Mouse (Mus musculus) limb, embryonic 11.5 days (tissue): Measurements from ENCODE around the gene Tmem97. TPM values are rescaled to one million over a fixed set of nuclear protein-coding genes. Genes with fewer than 3 reads are reported as not detected.
"Not testable (repeated sequence)": the region's sequence is repeated elsewhere in the genome, so short reads cannot be mapped to it uniquely, and the experiment has no call there.

Experiments
- ATAC-seq: fragments of 200-750 bp; cut with Nextera tagmentation; 2 replicates; pipeline ENCODE4 v1.8.0; 2017; ENCODE audit warnings: low read depth; ENCODE audit not compliant: insufficient number of reproducible peaks, low FRiP score, low TSS enrichment
- DNase-seq: peaks from one replicate; pipeline ENCODE4 v3.0.0-alpha.2; 2015; ENCODE audit warnings: low spot score
- H3K27ac ChIP-seq: fragments of 300-500 bp; sonication (generic); replicated peaks from 2 replicates; pipeline ENCODE4 v1.5.1; 2014; ENCODE audit warnings: low read depth, mild to moderate bottlenecking, low read length
- H3K27me3 ChIP-seq: fragments of 300-500 bp; sonication (generic); 2 replicates; pipeline ENCODE4 v1.6.1; 2014; ENCODE audit warnings: mild to moderate bottlenecking, low read length, mixed read lengths; ENCODE audit not compliant: control insufficient read depth, insufficient read depth
- H3K36me3 ChIP-seq: fragments of 300-500 bp; sonication (generic); 2 replicates; pipeline ENCODE4 v1.6.1; 2014; ENCODE audit warnings: mild to moderate bottlenecking, low read length, moderate library complexity, mixed read lengths; ENCODE audit not compliant: control insufficient read depth, insufficient read depth
- H3K4me1 ChIP-seq: fragments of 300-500 bp; sonication (generic); 2 replicates; pipeline ENCODE4 v1.6.1; 2014; ENCODE audit warnings: low read length, mixed read lengths; ENCODE audit not compliant: control insufficient read depth, insufficient read depth
- H3K4me2 ChIP-seq: fragments of 300-500 bp; sonication (generic); 2 replicates; pipeline ENCODE4 v1.6.1; 2014; ENCODE audit warnings: low read depth, mild to moderate bottlenecking, moderate library complexity; ENCODE audit not compliant: severe bottlenecking
- H3K4me3 ChIP-seq: fragments of 300-500 bp; sonication (generic); 2 replicates; pipeline ENCODE4 v1.5.1; 2014; ENCODE audit warnings: low read depth, low read length
- H3K9ac ChIP-seq: fragments of 300-500 bp; sonication (generic); 2 replicates; pipeline ENCODE4 v1.6.1; 2014; ENCODE audit warnings: mild to moderate bottlenecking, low read length
- H3K9me3 ChIP-seq: fragments of 300-500 bp; sonication (generic); 2 replicates; pipeline ENCODE4 v1.6.1; 2016; ENCODE audit warnings: low read length; ENCODE audit not compliant: control insufficient read depth
- WGBS: fragments of 180-500 bp; shearing (Covaris S2); extraction: QIAGEN DNeasy Blood & Tissue Kit; methylation state at CpG from one replicate; pipeline ENCODE4 v1.1.7; 2014; 5-methylcytosine and 5-hydroxymethylcytosine counted together
- polyA plus RNA-seq: library from polyadenylated mRNA; unstranded; fragments of >200 nt; fragmentation: Nextera tagmentation; extraction: Ambion mirVana; gene quantifications from 2 replicates; pipeline ENCODE4 v1.2.1, GENCODE M21; 2014

The Tmem97 gene
- polyA plus RNA-seq: 83.3 and 83.8 TPM in 2 replicates

DNA sequence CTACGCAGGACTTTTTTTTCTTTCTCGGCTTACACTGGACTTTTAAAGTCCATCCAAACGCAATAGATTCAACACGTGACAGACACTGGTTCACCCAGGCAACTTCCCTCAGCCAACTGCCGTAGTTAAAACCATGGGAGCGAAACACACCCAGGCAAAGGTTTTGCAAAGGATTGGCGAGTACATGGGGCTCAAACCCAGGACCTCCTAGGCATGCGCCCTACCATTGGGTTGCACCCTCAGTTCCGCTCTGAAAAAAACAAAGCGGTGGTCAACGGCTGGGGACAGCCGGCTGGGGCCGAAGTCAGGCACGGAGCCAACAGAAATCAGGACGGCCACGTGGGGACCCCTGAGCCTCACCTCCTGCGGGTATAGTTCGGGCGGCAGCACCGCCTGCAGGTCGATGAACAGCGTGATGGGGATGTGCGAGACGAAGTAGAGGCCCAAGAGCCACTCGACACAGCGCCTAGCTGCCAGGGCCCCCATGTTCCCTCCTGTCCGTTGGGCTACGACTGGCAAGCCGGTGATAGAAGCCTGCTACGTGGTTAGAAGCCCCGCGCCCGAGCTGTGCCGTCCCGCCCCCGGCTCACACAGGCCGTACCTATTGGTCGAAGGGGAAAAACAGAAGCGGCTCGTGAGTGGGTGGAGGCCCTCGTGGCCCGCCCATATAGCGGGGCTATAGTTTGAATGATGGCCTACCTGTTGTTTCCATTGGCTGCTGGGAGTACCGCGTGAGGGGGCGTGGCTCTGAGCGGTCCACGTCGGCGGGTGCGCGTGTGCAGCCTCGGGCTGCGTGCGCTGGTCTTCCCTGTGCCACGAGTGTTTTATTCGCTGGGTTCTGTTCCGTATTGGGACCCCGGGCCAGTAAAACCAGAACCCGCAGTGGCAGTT lies at the start of gene Tmem97:
Tmem97 (minus strand) TSS at position 610 of the 891 bp plus-strand sequence.
- Histone ChIP-seq H3K4me3 (peak within 1 kb of the TSS; percentile 56), H3K36me3 (no peaks in the 10 kb centered on the region; the same call in 1 of the 2 replicates), H3K4me2 (peak within 1 kb of the TSS; percentile 62), H3K27me3 (no peaks in the 10 kb centered on the region), H3K4me1 (peaks cover 8% of the 10 kb centered on the region; the same call in 1 of the 2 replicates), H3K9me3 (no peaks in the 10 kb centered on the region), H3K27ac (peak within 1 kb of the TSS; percentile 50), H3K9ac (peak within 1 kb of the TSS; percentile 67)
- under 1% methylated on average over 60 of the region's 60 CpGs for WGBS
- ATAC-seq (peak; percentile 100), DNase-seq (peak; percentile 96)

DNA sequence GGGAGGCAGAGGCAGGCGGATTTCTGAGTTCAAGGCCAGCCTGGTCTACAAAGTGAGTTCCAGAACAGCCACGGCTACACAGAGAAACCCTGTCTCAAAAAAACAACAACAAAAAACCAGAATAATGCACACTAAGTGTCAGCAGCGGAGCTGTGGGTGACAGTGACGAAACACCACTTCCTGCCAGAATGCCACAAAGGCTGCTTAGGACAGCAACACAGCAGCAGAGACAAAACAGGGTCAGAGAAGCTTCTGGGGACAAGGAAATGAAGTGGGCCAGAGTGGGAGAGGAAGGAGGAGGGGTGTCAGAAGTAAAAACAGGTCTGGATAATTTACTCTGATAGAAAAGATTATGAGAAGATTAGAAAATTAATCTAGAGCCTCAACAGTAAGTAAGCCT lies 49.5 kb upstream of the Tmem97 start:
- Histone ChIP-seq H3K27me3 (no peaks in the 10 kb centered on the region), H3K4me2 (no peak overlapping the region), H3K9ac (no peak overlapping the region), H3K27ac (no peak overlapping the region), H3K4me3 (no peak overlapping the region), H3K4me1 (peaks cover 9% of the 10 kb centered on the region; the same call in 1 of the 2 replicates), H3K36me3 (no peaks in the 10 kb centered on the region), H3K9me3 (no peaks in the 10 kb centered on the region)
- ATAC-seq (no peak), DNase-seq (no peak)
- 87% methylated on average over 4 of the region's 4 CpGs for WGBS

DNA sequence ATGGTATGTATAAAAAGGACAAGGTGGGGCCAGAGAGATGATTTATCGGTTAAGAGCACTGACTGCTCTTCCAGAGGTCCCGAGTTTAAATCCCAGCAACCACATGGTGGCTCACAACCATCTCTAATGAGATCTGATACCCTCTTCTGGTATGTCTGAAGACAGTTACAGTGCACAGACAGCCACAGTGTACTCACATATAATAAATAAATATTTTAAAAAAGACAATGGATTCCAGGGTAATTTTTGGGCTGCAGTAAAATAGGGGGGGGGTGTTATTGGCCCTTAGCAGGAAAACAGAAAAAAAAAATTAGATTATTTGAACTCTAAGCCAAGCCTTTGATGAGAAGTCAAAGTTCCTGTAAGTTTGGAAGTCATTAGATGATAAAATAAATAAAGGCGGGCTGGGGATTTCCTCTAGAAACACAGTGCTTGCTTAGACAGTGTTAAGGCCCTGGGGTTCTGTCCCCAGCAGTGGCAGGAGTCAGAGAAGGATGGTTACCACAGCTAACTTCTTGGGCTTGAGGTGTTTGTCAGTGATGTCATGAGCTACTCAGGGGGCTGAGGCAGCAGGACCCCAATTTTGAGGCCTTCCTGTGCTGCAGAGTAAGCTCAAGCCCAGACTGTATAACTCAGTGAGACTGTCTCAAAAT lies 48.3 kb upstream of the Tmem97 start:
- 72% methylated on average over 3 of the region's 3 CpGs for WGBS
- Histone ChIP-seq H3K9me3 (no peaks in the 10 kb centered on the region), H3K4me1 (peaks cover 11% of the 10 kb centered on the region; the same call in 1 of the 2 replicates), H3K9ac (no peak overlapping the region), H3K4me3 (no peak overlapping the region), H3K27me3 (no peaks in the 10 kb centered on the region), H3K27ac (no peak overlapping the region), H3K4me2 (no peak overlapping the region), H3K36me3 (no peaks in the 10 kb centered on the region)
- ATAC-seq (no peak), DNase-seq (no peak)

DNA sequence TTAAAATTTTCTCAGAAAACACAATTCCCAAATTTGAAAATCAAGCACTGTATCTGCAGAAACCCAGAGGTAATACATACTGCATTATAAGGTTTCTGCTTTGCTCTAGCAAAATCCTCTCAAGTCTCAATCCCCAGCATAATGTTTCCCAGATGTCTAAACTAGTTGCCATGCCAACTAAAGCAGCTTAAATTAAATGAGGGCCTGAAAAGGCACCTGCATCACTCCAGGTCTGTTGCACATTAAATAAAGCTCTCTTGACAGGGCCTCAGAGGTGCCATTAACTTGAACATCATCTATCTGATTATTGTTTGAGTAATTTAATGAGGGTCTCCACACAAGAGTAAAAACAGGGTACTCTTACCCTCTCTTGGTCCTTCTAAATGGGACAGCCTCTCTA lies 46.2 kb upstream of the Tmem97 start:
- peaks cover 11% of the 10 kb centered on the region; the same call in 1 of the 2 replicates for H3K4me1 ChIP-seq
- no peak overlapping the region for H3K4me2 ChIP-seq
- no peaks in the 10 kb centered on the region for H3K9me3 ChIP-seq
- DNase-seq (peak; percentile 66), ATAC-seq (peak; percentile 76)
- H3K4me3 ChIP-seq: no peak overlapping the region
- no peaks in the 10 kb centered on the region for H3K36me3 ChIP-seq
- H3K27me3 ChIP-seq: no peaks in the 10 kb centered on the region
- no peak overlapping the region for H3K27ac ChIP-seq
- no peak overlapping the region for H3K9ac ChIP-seq

DNA sequence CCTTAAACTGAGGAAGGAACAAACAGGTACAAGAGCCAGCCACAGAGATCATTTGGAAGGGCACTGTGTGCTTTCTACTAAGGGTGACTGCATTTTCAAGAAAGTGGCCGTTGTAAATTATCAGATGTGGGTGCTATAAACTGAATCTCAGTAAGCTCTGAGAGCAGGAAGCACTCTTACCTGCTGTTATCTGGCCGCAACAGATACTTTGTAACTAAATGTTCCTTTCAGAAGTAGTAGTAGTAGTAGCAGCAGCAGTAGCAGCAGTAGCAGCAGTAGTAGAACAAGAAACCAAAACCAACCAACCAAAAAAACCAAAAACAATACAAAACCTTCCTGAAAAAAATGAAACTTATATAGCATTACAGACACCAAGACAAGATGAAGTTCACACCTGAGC lies 45.2 kb upstream of the Tmem97 start:
- H3K9ac ChIP-seq: no peak overlapping the region
- no peaks in the 10 kb centered on the region for H3K9me3 ChIP-seq
- H3K4me2 ChIP-seq: no peak overlapping the region
- no peak for ATAC-seq
- no peaks in the 10 kb centered on the region for H3K36me3 ChIP-seq
- no peak overlapping the region for H3K4me3 ChIP-seq
- DNase-seq: no peak
- no peak overlapping the region for H3K27ac ChIP-seq
- H3K27me3 ChIP-seq: no peaks in the 10 kb centered on the region
- H3K4me1 ChIP-seq: peaks cover 11% of the 10 kb centered on the region; the same call in 1 of the 2 replicates
- 71% methylated on average over 2 of the region's 2 CpGs for WGBS

DNA sequence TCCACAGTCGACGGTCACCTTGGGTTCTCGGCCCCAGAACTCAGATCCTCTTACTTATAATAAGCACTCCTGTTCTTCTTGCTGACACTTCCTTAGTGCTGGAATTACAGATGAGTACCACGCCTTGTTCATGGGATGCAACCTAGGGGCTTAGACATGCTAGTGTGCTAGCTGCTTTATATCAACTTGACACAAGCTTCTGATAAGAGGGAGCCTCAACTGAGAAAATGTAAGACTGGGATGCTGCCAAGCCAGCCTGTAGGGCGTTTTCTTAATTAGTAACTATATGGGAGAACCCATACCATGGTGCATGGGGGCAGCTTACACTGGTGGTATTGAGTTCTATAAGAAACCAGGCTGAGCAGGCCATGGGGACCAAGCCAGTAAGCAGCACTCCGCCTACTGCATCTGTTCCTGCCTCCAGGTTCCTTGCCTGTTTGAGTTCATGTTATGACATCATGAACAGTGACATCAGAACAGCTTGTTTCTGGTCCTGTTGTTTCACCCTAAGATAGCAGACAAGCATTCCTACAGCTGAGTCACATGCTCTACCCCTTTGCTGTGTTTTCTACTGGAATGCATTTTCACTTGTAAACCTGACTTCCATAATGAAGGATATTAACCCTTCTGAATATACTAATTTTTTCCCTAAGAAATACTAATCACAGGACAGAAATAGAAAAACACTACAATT lies 43.8 kb upstream of the Tmem97 start:
- Histone ChIP-seq H3K4me1 (peaks cover 11% of the 10 kb centered on the region; the same call in 1 of the 2 replicates), H3K9me3 (no peaks in the 10 kb centered on the region), H3K27ac (no peak overlapping the region), H3K27me3 (no peaks in the 10 kb centered on the region), H3K4me2 (no peak overlapping the region), H3K9ac (no peak overlapping the region), H3K36me3 (no peaks in the 10 kb centered on the region), H3K4me3 (no peak overlapping the region)
- DNase-seq (no peak), ATAC-seq (no peak)
- WGBS: 90% methylated on average over 6 of the region's 6 CpGs

DNA sequence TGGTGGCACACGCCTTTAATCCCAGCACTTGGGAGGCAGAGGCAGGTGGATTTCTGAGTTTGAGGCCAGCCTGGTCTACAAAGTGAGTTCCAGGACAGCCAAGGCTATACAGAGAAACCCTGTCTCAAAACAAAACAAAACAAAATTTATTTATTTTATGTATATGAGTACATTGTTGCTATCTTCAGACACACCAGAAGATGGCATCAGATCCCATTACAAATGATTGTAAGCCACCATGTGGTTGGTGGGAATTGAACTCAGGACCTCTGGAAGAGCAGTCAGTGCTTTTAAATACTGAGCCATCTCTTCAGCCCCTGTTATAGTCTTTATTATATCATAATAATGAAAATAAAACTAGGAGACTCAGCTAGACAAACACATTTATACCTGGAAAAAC lies 37.1 kb upstream of the Tmem97 start:
- not testable (repeated sequence) for H3K9ac ChIP-seq, H3K9me3 ChIP-seq, DNase-seq, H3K27me3 ChIP-seq, ATAC-seq, H3K4me2 ChIP-seq, H3K4me1 ChIP-seq, H3K4me3 ChIP-seq, H3K27ac ChIP-seq
- H3K36me3 ChIP-seq: peaks cover 11% of the 10 kb centered on the region
- 92% methylated on average over 1 of the region's 1 CpGs for WGBS

DNA sequence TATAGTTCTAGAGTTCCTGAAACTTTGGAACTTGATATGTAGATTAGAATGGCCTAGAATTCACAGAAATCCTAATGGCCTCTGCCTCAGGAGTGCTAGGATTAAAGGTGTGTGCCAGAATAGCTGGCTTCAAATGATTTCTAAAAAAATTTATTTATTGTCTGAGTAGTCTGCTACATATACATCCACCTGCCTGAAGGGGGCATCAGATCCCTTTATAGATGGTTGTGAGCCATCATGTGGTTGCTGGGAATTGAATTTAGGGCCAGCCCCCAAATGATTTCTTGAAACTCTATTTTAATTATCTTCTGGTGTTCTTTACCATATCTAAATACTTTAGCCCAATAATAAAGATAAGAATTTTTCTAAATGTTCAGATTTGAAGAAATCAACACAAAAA lies 35.5 kb upstream of the Tmem97 start:
- Histone ChIP-seq H3K9me3 (no peaks in the 10 kb centered on the region), H3K27ac (no peak overlapping the region), H3K4me3 (no peak overlapping the region), H3K4me2 (no peak overlapping the region), H3K27me3 (no peaks in the 10 kb centered on the region), H3K4me1 (no peaks in the 10 kb centered on the region), H3K9ac (no peak overlapping the region), H3K36me3 (peaks cover 11% of the 10 kb centered on the region)
- ATAC-seq: no peak
- DNase-seq: no peak
